Mouse (Mus musculus): ENCODE results near the gene Cebpa. TPM values are rescaled to one million over a fixed set of nuclear protein-coding genes. Genes with fewer than 3 reads are reported as not detected.

Gene Cebpa
- polyA plus RNA-seq, 1 experiment: 105 TPM

DNA sequence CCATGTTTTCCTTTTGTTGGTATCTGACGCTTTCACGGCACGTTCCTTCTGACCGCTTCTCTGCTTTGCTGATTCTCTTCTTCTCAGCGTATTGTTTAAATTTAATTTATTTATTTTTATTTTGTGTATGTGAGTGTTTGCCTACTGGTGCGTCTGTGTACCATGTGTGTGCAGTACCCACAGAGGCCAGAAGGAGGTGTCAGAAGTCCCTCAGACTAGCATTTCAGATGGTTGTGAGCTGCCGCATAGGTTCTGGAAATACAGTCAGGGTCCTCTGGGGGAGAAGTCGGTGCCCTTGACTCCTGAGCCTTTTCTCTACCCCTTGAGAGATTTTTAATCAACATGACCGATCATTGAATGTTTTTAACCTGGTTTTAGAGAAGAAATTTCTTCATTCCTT is 12.5 kb downstream of the Cebpa start:
- no peaks in the 10 kb centered on the region for H3K27me3 ChIP-seq (ENCODE audit: control insufficient read depth, insufficient read depth, low read length)
- H3K27ac ChIP-seq (ENCODE audit: insufficient read depth, low read depth, low read length): no peak overlapping the region
- no peak overlapping the region for H3K4me3 ChIP-seq (ENCODE audit: low read depth, low read length)
- TF ChIP-seq POLR2A (IDR thresholded peaks at IDR 0.05; ENCODE audit: low read depth, low read length) (no peak), CTCF (IDR thresholded peaks at IDR 0.05; ENCODE audit: extremely low read depth, insufficient read length, insufficient replicate concordance, low read depth, low read length) (no peak)
- H3K36me3 ChIP-seq (ENCODE audit: control insufficient read depth, insufficient read depth, low read length): no peaks in the 10 kb centered on the region
- 98% methylated on average over 9 of the region's 9 CpGs for WGBS
- H3K4me1 ChIP-seq (ENCODE audit: control insufficient read depth, insufficient read depth, insufficient read length, low read length): peaks cover 17% of the 10 kb centered on the region

DNA sequence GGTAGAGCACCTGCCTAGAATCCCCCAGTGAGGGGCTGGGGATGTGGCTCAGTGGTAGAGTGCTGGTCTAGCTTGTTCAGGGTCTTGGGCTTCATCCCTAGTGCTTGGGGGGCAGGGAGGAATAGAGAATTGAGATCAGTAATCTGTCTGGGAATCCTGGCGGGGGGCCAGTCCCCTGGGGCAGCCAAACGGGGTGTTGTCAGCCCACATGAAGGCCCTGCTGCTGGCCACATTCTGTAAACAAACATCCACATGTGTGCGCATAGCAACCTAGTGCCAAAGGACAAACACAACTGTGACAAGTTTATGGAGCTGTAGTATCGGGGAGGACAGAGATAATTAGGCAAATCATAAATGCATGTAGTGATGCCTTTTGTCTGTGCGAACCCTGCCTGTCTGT is 15.5 kb downstream of the Cebpa start:
- TF ChIP-seq CTCF (IDR thresholded peaks at IDR 0.05; ENCODE audit: extremely low read depth, insufficient read length, insufficient replicate concordance, low read depth, low read length) (no peak), POLR2A (IDR thresholded peaks at IDR 0.05; ENCODE audit: low read depth, low read length) (no peak)
- peaks cover 2% of the 10 kb centered on the region; the same call in 1 of the 2 replicates for H3K4me1 ChIP-seq (ENCODE audit: control insufficient read depth, insufficient read depth, insufficient read length, low read length)
- H3K27ac ChIP-seq (ENCODE audit: insufficient read depth, low read depth, low read length): no peak overlapping the region
- H3K4me3 ChIP-seq (ENCODE audit: low read depth, low read length): no peak overlapping the region
- H3K36me3 ChIP-seq (ENCODE audit: control insufficient read depth, insufficient read depth, low read length): no peaks in the 10 kb centered on the region
- H3K27me3 ChIP-seq (ENCODE audit: control insufficient read depth, insufficient read depth, low read length): no peaks in the 10 kb centered on the region
- WGBS: 20% methylated on average over 5 of the region's 5 CpGs

DNA sequence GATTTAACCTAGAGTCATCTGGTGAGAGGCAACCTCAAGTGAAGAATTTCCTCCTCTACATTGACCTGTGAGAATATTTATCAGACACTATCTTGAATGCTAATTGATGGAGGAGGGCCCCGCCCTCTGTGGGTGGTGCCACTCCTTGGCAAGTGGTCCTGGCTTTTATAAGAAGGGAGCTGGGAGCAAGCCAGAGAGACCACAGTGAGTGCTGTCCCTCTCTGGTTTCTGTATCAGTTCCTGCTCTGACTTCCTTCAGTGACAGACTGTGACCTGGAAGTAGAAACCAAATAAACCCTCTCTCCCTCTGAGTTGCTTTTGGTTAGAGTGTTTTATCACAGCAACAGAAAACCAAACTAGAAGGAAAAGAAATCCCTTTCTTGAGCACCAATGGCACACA is 18.4 kb downstream of the Cebpa start:
- TF ChIP-seq CTCF (IDR thresholded peaks at IDR 0.05; ENCODE audit: extremely low read depth, insufficient read length, insufficient replicate concordance, low read depth, low read length): no peak
- no peak for TF ChIP-seq POLR2A (IDR thresholded peaks at IDR 0.05; ENCODE audit: low read depth, low read length)
- Histone ChIP-seq H3K27ac (ENCODE audit: insufficient read depth, low read depth, low read length) (no peak overlapping the region), H3K27me3 (ENCODE audit: control insufficient read depth, insufficient read depth, low read length) (no peaks in the 10 kb centered on the region), H3K4me1 (ENCODE audit: control insufficient read depth, insufficient read depth, insufficient read length, low read length) (peaks cover 2% of the 10 kb centered on the region), H3K36me3 (ENCODE audit: control insufficient read depth, insufficient read depth, low read length) (no peaks in the 10 kb centered on the region), H3K4me3 (ENCODE audit: low read depth, low read length) (no peak overlapping the region)
- 68% methylated on average over 1 of the region's 1 CpGs for WGBS

DNA sequence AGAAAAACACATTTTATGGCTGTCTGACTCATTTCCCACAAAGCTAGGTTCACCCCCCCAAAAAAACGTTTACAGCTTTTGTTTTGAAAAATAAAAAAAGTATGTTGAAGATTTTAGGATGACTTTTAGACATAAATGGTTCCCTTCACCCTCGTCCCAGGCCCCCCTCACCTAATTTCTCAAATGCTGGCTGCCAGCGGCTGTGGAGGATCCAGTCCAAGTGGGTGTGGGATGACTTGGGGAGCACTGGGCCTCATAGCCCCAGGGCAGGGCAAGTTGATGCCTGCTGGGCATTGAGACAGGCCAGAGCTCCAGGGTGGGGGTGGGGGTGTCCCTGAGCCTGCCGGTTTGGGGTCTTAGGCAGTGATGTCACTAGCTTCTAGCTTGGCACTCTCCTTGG is 19.4 kb downstream of the Cebpa start:
- H3K27ac ChIP-seq (ENCODE audit: insufficient read depth, low read depth, low read length): no peak overlapping the region
- no peak overlapping the region for H3K4me3 ChIP-seq (ENCODE audit: low read depth, low read length)
- 64% methylated on average over 4 of the region's 4 CpGs for WGBS
- no peaks in the 10 kb centered on the region for H3K27me3 ChIP-seq (ENCODE audit: control insufficient read depth, insufficient read depth, low read length)
- H3K36me3 ChIP-seq (ENCODE audit: control insufficient read depth, insufficient read depth, low read length): no peaks in the 10 kb centered on the region
- peaks cover 2% of the 10 kb centered on the region for H3K4me1 ChIP-seq (ENCODE audit: control insufficient read depth, insufficient read depth, insufficient read length, low read length)
- TF ChIP-seq POLR2A (IDR thresholded peaks at IDR 0.05; ENCODE audit: low read depth, low read length) (no peak), CTCF (IDR thresholded peaks at IDR 0.05; ENCODE audit: extremely low read depth, insufficient read length, insufficient replicate concordance, low read depth, low read length) (no peak)

DNA sequence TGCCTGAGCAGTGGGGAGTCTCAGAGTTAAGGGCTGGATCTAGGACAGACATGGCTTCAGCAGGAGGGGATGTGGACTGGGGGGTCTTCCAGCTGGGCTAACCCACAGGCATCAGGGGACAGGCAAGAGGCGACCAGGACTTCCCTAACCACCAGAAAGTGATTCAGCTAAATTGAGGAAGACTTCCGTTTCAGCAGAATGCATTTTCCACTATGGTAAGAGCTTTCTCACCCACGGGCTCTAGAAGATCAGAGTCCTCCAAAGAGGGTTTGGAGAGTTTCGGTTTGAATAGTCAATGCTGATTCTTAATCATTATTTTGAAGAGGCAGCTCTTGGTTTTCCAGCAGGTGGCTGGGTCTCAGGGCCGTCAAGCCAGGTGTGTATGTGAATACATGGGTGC is 20.8 kb downstream of the Cebpa start:
- WGBS: 76% methylated on average over 5 of the region's 5 CpGs
- Histone ChIP-seq H3K4me3 (ENCODE audit: low read depth, low read length) (no peak overlapping the region), H3K27ac (ENCODE audit: insufficient read depth, low read depth, low read length) (no peak overlapping the region), H3K4me1 (ENCODE audit: control insufficient read depth, insufficient read depth, insufficient read length, low read length) (peaks cover 6% of the 10 kb centered on the region), H3K36me3 (ENCODE audit: control insufficient read depth, insufficient read depth, low read length) (no peaks in the 10 kb centered on the region), H3K27me3 (ENCODE audit: control insufficient read depth, insufficient read depth, low read length) (no peaks in the 10 kb centered on the region)
- TF ChIP-seq CTCF (IDR thresholded peaks at IDR 0.05; ENCODE audit: extremely low read depth, insufficient read length, insufficient replicate concordance, low read depth, low read length): no peak
- no peak for TF ChIP-seq POLR2A (IDR thresholded peaks at IDR 0.05; ENCODE audit: low read depth, low read length)

DNA sequence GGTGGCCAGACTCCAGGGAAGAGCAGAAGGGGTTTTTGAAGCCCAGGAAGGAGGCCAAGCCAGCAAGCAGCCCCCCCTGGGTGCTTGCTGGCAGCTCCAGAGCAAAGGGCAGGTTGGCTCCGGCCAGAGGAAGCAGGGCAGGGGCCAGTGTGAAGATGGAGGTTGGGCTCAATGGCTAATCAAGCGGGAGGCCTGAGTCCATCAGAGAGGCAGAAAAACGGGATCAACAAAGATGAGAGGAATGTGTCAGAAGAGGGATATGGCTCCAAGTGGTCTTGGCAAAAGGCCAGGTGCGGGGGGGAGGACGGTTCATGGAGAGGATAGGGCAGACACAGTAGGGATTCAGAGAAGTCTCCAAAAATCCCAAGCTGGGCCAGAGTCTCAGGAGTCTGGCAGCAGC is 22.4 kb downstream of the Cebpa start:
- 58% methylated on average over 5 of the region's 5 CpGs for WGBS
- Histone ChIP-seq H3K27ac (ENCODE audit: insufficient read depth, low read depth, low read length) (no peak overlapping the region), H3K4me1 (ENCODE audit: control insufficient read depth, insufficient read depth, insufficient read length, low read length) (peaks cover 8% of the 10 kb centered on the region), H3K4me3 (ENCODE audit: low read depth, low read length) (no peak overlapping the region), H3K27me3 (ENCODE audit: control insufficient read depth, insufficient read depth, low read length) (no peaks in the 10 kb centered on the region), H3K36me3 (ENCODE audit: control insufficient read depth, insufficient read depth, low read length) (no peaks in the 10 kb centered on the region)
- TF ChIP-seq CTCF (IDR thresholded peaks at IDR 0.05; ENCODE audit: extremely low read depth, insufficient read length, insufficient replicate concordance, low read depth, low read length): no peak
- TF ChIP-seq POLR2A (IDR thresholded peaks at IDR 0.05; ENCODE audit: low read depth, low read length): no peak

DNA sequence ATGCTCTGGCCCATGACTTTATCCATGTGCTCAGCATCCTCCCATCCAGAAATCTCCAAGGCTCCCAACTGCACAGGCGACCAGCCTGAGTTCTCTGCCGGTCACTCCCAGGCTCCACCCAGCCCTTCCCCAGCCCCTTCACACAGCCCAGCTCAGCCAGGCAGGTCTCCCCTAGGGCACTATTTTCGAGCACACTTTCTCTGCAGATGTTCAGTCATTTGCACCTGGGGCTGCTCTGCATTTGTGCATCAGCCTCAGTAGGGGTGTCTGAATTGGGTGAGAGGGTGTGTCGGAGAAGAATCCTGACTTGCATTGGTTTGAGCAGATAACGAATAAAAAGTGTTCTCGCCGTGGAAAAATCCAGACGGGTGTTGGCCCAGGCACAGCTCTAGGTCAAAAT is 23.4 kb downstream of the Cebpa start:
- no peaks in the 10 kb centered on the region for H3K27me3 ChIP-seq (ENCODE audit: control insufficient read depth, insufficient read depth, low read length)
- no peak overlapping the region for H3K4me3 ChIP-seq (ENCODE audit: low read depth, low read length)
- H3K36me3 ChIP-seq (ENCODE audit: control insufficient read depth, insufficient read depth, low read length): no peaks in the 10 kb centered on the region
- WGBS: 87% methylated on average over 8 of the region's 8 CpGs
- peaks cover 11% of the 10 kb centered on the region for H3K4me1 ChIP-seq (ENCODE audit: control insufficient read depth, insufficient read depth, insufficient read length, low read length)
- TF ChIP-seq POLR2A (IDR thresholded peaks at IDR 0.05; ENCODE audit: low read depth, low read length) (no peak), CTCF (IDR thresholded peaks at IDR 0.05; ENCODE audit: extremely low read depth, insufficient read length, insufficient replicate concordance, low read depth, low read length) (no peak)
- no peak overlapping the region for H3K27ac ChIP-seq (ENCODE audit: insufficient read depth, low read depth, low read length)

Measured in small intestine, adult 2 months (tissue).